Mouse (Mus musculus) forebrain, embryonic 14.5 days (tissue): ENCODE measurements around the gene Spata16. TPM values are rescaled to one million over a fixed set of nuclear protein-coding genes. Genes with fewer than 3 reads are reported as not detected.

Source experiments
- microRNA-seq: library from miRNA; unstranded; fragments of <30 nt; microRNA quantifications from one replicate; pipeline ENCODE4, GENCODE M21; 2016
- polyA plus RNA-seq: library from polyadenylated mRNA; unstranded; fragments of >200 nt; fragmentation: Nextera tagmentation; extraction: Ambion mirVana; gene quantifications from 2 replicates; pipeline ENCODE4 v1.2.1, GENCODE M21; 2014

Gene Spata16
- polyA plus RNA-seq, 1 experiment from 2014 or later, result 0.17 TPM

Small RNAs within 50 kb of the gene (microRNA-seq; reads per million reads assigned to microRNA genes)
- gene Gm25773, result not detected
- gene Gm44464, result not detected
